Mouse (Mus musculus): Measurements from ENCODE around the gene Stk19.

DNA sequence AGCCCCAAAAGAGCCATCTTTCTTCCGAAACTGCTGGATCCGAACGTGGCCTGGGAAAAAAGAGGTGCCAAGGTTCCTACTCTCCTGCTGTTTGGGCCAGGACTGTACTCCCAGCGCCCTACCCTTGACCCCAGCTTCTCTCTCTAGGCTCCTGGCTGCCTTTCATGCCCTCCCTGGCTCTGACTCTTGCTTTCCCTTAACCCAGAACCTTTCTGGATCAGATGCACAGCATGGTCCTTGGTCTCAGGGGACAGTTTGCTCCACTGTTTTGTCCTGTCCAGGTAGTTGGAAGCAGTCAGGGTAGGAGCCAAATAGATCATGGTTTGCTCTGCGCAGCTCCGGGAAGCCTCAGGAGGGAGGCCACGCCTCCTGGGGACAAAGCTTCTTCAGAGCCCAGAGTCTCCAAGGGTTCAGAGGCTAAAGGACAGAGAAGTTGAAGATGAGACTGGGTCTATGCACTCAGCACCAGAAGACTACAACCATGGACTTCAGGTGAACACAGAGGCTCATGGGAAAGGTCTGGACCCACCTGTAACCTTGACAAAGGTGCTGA is 21.9 kb downstream of the Stk19 start:
- TF ChIP-seq HCFC1 (IDR thresholded peaks at IDR 0.05; ENCODE audit: borderline replicate concordance, insufficient read depth, low read length) (no peak), MAFK (IDR thresholded peaks at IDR 0.05; ENCODE audit: insufficient read depth, low read depth, low read length) (no peak), CHD2 (IDR thresholded peaks at IDR 0.05; ENCODE audit: low read depth, low read length) (no peak), ZC3H11A (IDR thresholded peaks at IDR 0.05; ENCODE audit: borderline replicate concordance, low read depth, low read length) (no peak)
